Mouse (Mus musculus) layer of hippocampus, postnatal 10 days (tissue): ENCODE results near the gene Polr3h. TPM values are rescaled to one million over a fixed set of nuclear protein-coding genes. Genes with fewer than 3 reads are reported as not detected.
A peak's percentile ranks its signal among the peaks of the same experiment; 100 is the strongest.

Experiments
- DNase-seq, 2 experiments: peaks; one replicate each; pipeline ENCODE4 v3.0.0; 2021; ENCODE audit warnings: low spot score in 2 of 2
- total RNA-seq, 2 experiments: library from RNA; stranded (reverse); gene quantifications; 2 replicates each; pipeline ENCODE4 v1.2.3; 2021

Gene Polr3h
- total RNA-seq, 2 experiments from 2014 or later: 50.9 to 52.8 TPM

DNA sequence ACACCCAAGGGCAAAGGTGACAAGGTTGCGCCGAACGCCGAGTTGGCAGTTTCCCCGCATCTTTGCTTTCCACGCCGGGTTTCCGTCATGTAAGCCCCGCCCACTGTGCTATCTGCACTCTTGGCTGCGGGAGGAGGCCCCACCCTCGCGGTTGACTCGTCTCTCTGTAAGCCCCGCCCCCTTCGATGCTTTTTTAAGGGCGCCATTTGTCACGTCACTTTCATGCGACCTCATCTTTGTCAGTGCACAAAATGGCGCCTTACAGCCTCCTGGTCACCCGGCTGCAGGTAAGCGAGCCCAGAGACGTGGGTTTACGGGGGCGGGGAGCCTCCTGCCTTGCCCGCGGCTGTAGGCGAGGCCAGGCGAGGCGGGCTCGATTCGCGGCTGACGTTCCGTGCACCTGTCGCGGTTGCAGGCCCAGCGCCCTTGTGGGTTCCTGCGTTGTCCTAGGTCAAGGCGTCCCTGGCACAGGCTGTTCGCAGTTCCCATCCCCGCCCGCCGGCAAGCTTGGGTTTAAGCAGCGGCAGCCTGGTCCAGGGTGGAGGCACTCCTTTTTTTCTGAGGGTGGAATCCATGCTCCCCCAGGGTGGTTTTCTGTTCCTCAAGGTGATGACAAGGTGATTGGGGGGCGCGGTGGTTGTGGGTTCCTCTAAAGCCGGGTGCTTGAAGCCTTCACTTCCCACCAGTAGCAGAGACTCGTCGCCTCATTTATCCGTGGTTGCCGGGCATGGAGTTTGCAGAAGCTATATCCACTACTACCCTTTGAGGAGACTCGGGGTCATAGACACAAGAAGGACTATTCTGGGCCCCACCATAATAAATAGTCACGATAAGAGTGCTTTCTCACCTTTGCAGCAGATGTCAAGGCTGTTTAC lies 53.5 kb downstream of the Polr3h start, which contains the start of gene Aco2:
TSS of gene Aco2 (plus strand) at position 48 of the 875 bp plus-strand sequence.
- peak; percentile 100 for DNase-seq

- DNase-seq: peak; percentile 79 to 83
These were observed 54.3 kb downstream of the Polr3h start, which contains the start of gene Phf5a for GRCm38 (mm10) chr15:81871604-81872261. Gene Phf5a (minus strand): TSS chr15:81871911.

DNA sequence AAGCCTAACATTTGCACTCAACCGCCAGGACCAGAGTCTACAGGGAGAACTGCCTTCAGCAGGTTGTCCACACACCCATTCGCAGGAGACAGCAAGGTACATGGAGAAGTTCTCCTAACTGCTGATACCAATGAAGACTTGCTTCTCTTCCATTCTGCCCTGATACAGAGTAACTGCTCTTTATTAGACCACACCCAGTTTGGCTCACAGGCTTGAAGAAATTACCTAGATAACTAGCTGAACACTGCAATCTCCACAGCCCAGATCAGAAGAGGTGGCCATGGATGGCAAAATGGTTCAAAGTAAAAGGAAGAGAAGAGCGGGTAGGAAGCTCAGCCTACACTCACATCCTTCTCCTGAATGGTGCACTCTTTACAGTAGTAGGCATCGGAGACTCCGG lies 56.1 kb downstream of the Polr3h start:
- no peak for DNase-seq

GRCm38 (mm10) chr15:81864238-81864637 lies 61.8 kb downstream of the Polr3h start:
- no peak for DNase-seq

- DNase-seq: peak; percentile 45 to 53
These were observed 65.4 kb downstream of the Polr3h start for GRCm38 (mm10) chr15:81860471-81861135.

DNA sequence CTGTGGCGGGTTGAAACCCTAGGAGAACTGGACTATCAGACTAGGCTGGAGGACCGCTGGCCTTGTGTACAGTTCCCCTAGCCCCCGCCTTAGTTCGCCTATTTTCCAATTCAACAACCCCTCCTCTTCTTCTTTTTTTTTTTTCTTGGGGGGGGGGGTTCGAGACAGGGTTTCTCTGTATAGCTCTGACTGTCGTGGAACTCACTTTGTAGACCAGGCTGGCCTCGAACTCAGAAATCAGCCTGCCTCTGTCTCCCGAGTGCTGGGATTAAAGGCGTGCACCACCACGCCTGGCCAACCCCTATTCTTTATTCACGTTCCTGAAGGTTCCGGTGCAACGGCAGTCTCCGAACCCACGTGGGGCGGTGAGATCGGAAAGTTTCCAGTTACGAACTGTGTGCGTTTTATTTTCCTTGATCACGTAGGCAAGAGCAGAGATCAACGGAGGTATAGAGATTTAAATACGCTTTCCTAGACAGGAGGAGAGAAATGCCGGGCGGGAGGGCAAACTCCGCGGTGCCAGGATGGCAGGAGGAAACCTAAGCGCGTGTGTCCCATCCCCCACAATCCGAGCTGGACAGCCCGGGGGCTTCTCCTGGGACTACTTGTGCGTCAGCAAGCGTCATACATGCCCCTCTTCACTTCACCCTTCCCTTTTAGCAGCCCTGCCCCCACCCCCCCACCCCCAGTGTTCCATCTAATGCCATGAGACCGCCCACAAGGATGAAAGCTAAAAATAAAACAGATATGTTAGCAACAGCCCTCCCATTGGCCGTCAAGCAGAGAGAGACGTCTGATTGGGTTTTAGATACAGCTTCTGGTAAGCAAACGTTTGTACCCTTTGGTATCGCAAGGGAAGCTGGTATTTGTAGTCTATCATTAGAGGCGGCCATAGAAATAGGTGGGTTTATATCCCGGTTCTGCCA lies 66.4 kb downstream of the Polr3h start:
- peak; percentile 81 to 87 for DNase-seq

GRCm38 (mm10) chr15:81858517-81859329 lies 67.3 kb downstream of the Polr3h start, which contains the start of gene Tob2:
Gene Tob2 (minus strand): TSS chr15:81858796.
- peak; percentile 70 to 78 for DNase-seq

DNA sequence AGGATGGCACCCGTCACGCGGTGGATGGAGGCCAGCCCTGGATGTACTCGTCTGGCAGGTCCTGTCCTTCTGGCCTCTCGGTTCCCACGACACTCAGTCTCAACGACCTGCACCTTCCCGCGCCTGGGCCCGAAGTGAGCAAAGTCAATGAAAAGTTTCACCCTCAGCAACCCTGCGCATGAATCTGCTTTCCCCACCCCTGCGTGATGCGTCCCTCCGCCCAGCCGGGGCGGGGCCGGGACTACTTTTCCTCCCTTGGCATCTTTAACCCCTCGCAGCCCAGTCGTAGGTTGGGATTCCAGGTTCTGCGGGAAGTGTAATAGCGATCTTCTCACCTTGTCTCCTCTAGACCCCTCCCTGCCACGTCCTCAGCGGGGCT lies 67.9 kb downstream of the Polr3h start:
- peak; percentile 94 to 96 for DNase-seq

DNA sequence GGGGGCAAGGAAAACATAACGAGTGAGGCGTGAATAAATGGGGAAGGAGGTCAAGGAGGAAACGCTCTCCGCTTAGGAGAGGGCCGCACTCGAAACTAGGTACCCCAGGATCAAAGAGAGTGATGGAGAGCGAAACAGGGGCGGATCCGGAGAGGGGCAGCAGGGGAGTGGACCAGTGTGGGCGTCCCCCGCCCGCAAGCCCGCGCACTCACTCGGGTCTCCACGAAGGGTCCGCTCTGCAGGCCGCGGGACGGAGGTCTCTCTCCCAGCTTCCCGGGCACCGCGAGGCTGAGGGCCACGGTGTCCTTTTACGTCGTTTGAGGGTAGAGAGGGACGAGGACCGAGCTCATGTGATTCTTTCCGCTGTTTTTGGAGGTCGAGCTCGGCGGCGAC lies 68.3 kb downstream of the Polr3h start:
- no peak for DNase-seq

GRCm38 (mm10) chr15:81856938-81857723 lies 68.9 kb downstream of the Polr3h start:
- DNase-seq: no peak

DNA sequence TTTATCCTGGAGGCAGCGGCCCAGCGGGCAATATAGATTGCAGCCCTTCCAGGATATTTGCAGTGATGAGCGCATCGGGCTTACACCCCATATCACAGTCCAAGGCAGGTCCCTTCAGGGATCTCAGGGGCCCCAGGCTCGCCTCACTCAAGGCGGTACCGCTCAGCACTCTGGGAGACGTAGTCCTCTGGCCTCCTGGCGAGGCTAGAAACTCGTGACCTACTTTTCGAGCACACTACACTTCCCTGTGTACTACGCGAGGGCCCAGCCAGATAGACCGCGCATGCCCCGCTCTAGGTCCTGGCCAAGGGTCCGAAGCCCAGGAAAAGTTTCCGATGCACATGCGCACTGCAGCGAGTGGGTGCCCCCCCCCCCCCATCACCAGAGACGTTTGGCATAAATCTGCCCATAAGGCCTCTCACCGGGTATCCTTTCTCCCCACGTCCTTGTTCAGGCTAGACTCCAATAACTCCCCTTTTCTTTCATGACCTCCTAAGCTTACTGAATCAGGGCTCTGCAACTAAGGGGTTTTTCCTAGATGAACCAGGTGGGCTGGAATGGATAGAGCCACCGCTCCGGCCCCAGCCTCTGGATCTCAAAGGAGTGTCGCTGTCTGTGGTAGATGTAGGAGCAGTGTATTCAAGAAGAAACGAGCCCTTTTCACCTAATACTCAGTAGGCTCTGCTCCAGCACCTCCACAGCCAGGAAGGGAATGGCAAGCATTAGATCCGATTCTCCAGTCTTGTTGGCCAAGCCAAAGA lies 69.8 kb downstream of the Polr3h start:
- DNase-seq: peak; percentile 72 to 81

DNA sequence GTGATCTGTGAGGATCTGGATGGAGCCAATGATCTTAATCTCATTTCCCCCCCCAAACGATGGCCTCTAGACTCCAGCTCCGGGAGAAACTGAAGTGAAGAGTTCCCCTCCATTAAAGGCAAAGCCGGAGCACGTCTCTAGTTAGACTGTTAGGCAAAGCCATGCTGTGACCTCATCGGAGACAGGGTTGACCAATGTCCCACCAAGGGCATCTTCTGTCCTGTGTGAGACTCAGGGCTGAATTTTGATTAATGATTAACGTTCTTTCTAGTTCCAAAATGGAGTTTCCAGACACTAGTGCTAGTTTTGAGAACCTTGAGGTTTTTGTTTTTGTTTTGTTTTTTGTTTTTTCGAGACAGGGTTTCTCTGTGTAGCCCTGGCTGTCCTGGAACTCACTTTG lies 73.0 kb downstream of the Polr3h start:
- DNase-seq: no peak

DNA sequence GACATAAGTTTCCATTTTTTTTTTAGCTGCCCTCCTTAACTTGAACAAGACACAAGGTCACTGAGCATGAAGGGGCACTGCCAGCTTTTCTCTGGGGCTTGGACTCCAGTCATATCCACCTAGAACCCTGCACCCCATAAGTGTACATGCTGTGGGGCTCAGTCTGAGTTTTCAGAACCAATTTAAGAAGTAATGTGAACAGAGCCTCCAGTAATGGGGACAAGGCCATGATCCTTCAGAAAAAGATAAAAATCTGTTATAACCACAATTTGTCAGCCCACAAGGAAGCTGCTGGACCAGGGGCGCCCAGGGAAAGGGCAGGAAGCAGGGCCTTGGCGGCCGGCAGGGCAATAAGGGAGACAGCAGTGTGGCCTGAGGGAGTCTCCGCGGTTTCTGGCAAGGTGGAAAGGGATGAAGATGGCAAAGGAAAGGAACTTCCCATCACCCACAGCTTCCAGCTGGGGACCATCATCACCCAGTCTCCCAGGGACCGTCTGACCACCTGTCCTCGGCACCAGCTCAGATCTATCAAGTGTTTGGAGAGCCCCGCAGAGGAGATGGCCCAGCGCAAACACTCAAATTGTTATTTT lies 73.5 kb downstream of the Polr3h start:
- DNase-seq: no peak

- DNase-seq: no peak
These were observed 74.7 kb downstream of the Polr3h start for GRCm38 (mm10) chr15:81851375-81851774.

DNA sequence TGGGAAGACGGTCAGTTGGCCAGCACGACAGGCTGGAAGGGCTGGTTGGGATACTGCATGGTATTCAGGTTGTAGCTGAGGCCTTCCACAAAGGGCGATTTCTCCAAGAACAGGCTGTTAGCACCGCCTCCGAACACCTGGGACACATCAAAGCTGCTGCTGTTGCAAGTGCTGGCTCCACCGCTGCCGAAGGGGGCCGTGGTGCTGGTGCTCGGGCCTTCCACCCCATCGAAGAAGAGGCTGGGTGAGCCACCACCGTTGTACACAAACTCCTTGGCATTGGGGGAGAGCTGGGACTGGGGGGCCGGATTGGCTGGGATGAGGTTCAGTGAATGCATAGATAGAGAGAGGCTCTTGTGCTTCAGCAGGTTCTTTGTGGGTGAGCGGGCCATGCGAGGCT lies 75.3 kb downstream of the Polr3h start:
- DNase-seq: no peak

- no peak for DNase-seq
These were observed 76.9 kb downstream of the Polr3h start for GRCm38 (mm10) chr15:81849104-81849503.

- DNase-seq: peak; percentile 63
These were observed 77.7 kb downstream of the Polr3h start for GRCm38 (mm10) chr15:81848301-81848700.

DNA sequence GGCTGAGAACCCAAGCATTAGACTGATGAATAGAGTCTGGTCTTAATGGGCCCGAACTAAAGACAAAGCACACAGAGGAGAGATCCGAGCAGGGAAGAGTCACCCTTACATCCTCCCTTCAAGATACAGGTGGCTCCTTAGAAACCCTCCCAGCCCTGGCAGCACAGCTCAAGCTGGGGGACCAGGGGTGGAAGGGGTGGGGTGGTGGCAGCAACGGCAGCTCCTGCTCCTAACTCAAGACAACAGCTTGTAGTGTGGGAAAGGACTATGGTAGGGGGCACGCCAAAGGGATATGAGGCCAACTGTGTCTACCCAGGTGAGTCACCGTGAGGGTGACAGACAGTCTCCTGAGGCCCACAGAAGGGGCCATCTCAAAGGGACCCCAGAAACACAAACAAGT lies 78.2 kb downstream of the Polr3h start:
- DNase-seq: no peak
